8 mouse cellular contexts compared by ENCODE assay signal in genomic region chr17:27821407-27822338, GRCm38 (mm10). TPM values are rescaled to one million over a fixed set of nuclear protein-coding genes. Genes with fewer than 3 reads are reported as not detected.
DNase-seq lines count a peak whose midpoint lies in the region; ATAC-seq and TF ChIP-seq lines count a peak whose summit lies in the region.

No protein-coding gene starts in this region.

- 66% methylated on average over 9 of the region's 9 CpGs for WGBS in embryonic facial prominence, embryonic 13.5 days
- 61% methylated on average over 9 of the region's 9 CpGs for WGBS in hindbrain, postnatal 0 days
- 20% methylated on average over 9 of the region's 9 CpGs for WGBS in liver, embryonic 13.5 days (ENCODE audit: insufficient replicate concordance)
- 21% methylated on average over 9 of the region's 9 CpGs for WGBS in small intestine, adult 2 months

- in situ Hi-C loops in CH12.LX (cut with MboI; ENCODE audit: low pct_ligation_motif_present, low pct_unique_long_range_greater_than_20kb, low sequenced_read_pairs) = no loop called here

- peaks cover 32% of the 10 kb centered on the region for H3K79me2 ChIP-seq in CH12.LX (replicated peaks; ENCODE audit: control insufficient read depth, extremely low read depth, insufficient read depth, poor library complexity, severe bottlenecking)

- peak overlapping the region; percentile 73 for H3K4me2 ChIP-seq in CH12.LX (ENCODE audit: insufficient read depth, low read depth, poor library complexity, severe bottlenecking)
- H3K4me2 ChIP-seq in embryonic facial prominence, embryonic 13.5 days = peak overlapping the region; percentile 68
- H3K4me2 ChIP-seq in hindbrain, postnatal 0 days (ENCODE audit: low read depth, low read length) = peak overlapping the region; percentile 93
- H3K4me2 ChIP-seq in liver, embryonic 13.5 days = peak overlapping the region; percentile 92

- TF ChIP-seq EP300 in CH12.LX (IDR thresholded peaks at IDR 0.05; ENCODE audit: low read length) = no peak

- H3K4me1 ChIP-seq in CH12.LX (ENCODE audit: control insufficient read depth in 1 of 2, insufficient read depth in 2 of 2) = peaks cover 8 to 52% of the 10 kb centered on the region in 2 experiments
- peaks cover 40% of the 10 kb centered on the region for H3K4me1 ChIP-seq in embryonic facial prominence, embryonic 13.5 days
- H3K4me1 ChIP-seq in hindbrain, postnatal 0 days (ENCODE audit: insufficient read depth, low read length) = peaks cover 15% of the 10 kb centered on the region
- H3K4me1 ChIP-seq in liver, embryonic 13.5 days (replicated peaks) = peaks cover 69% of the 10 kb centered on the region
- H3K4me1 ChIP-seq in small intestine, adult 2 months (ENCODE audit: control insufficient read depth, insufficient read depth, insufficient read length, low read length) = peaks cover 27% of the 10 kb centered on the region

- peak overlapping the region; percentile 46 for H3K9ac ChIP-seq in CH12.LX (ENCODE audit: insufficient read depth, low read depth)
- peak overlapping the region; percentile 97 for H3K9ac ChIP-seq in embryonic facial prominence, embryonic 13.5 days
- H3K9ac ChIP-seq in hindbrain, postnatal 0 days (replicated peaks; ENCODE audit: low read length) = peak overlapping the region; percentile 89; the same call in 1 of the 2 replicates
- peak overlapping the region; percentile 73 for H3K9ac ChIP-seq in liver, embryonic 13.5 days

- peak overlapping the region in 1 of 3 experiments; percentile 47 for H3K4me3 ChIP-seq in CH12.LX (replicated peaks in 1 of 3; ENCODE audit: low read depth in 2 of 3, low read length in 2 of 3, poor library complexity in 1 of 3)
- H3K4me3 ChIP-seq in embryonic facial prominence, embryonic 13.5 days = peak overlapping the region; percentile 98
- H3K4me3 ChIP-seq in hindbrain, postnatal 0 days (ENCODE audit: low read length) = peak overlapping the region; percentile 96; the same call in 1 of the 2 replicates
- H3K4me3 ChIP-seq in liver, embryonic 13.5 days (replicated peaks) = peak overlapping the region; percentile 96
- no peak overlapping the region for H3K4me3 ChIP-seq in small intestine, adult 2 months (ENCODE audit: low read depth, low read length)

- no peaks in the 10 kb centered on the region for H3K9me3 ChIP-seq in CH12.LX (replicated peaks; ENCODE audit: low read length)
- no peaks in the 10 kb centered on the region for H3K9me3 ChIP-seq in embryonic facial prominence, embryonic 13.5 days
- H3K9me3 ChIP-seq in hindbrain, postnatal 0 days (ENCODE audit: low read length) = no peaks in the 10 kb centered on the region
- H3K9me3 ChIP-seq in liver, embryonic 13.5 days (replicated peaks) = no peaks in the 10 kb centered on the region

- H3K36me3 ChIP-seq in CH12.LX (replicated peaks in 1 of 2; ENCODE audit: control insufficient read depth in 1 of 2, insufficient read depth in 1 of 2, low read length in 1 of 2) = peaks cover 0 to 4% of the 10 kb centered on the region in 2 experiments
- no peaks in the 10 kb centered on the region for H3K36me3 ChIP-seq in embryonic facial prominence, embryonic 13.5 days
- no peaks in the 10 kb centered on the region for H3K36me3 ChIP-seq in hindbrain, postnatal 0 days (ENCODE audit: insufficient read depth, low read length)
- H3K36me3 ChIP-seq in liver, embryonic 13.5 days = no peaks in the 10 kb centered on the region
- no peaks in the 10 kb centered on the region for H3K36me3 ChIP-seq in small intestine, adult 2 months (ENCODE audit: control insufficient read depth, insufficient read depth, low read length)

- no peak for TF ChIP-seq RAD21 in CH12.LX (IDR thresholded peaks at IDR 0.05; ENCODE audit: low read depth, low read length)

- no peak for ATAC-seq in cerebellum, adult (ENCODE audit: insufficient number of reproducible peaks, low FRiP score, low TSS enrichment)
- ATAC-seq in embryonic facial prominence, embryonic 13.5 days (ENCODE audit: insufficient number of reproducible peaks, insufficient read depth, low FRiP score, low TSS enrichment, low read depth) = no peak
- no peak for ATAC-seq in hindbrain, postnatal 0 days
- peak; percentile 20 for ATAC-seq in liver, embryonic 13.5 days (ENCODE audit: low read depth)

- TF ChIP-seq POLR2A in CH12.LX (IDR thresholded peaks at IDR 0.05; ENCODE audit: low read depth, low read length) = no peak
- no peak for TF ChIP-seq POLR2A in small intestine, adult 2 months (IDR thresholded peaks at IDR 0.05; ENCODE audit: low read depth, low read length)

- no peak for TF ChIP-seq CTCF in CH12.LX (conservative IDR thresholded peaks at IDR 0.05 in 1 of 2, IDR thresholded peaks at IDR 0.05 in 1 of 2; ENCODE audit: low read depth in 2 of 2, low read length in 2 of 2)
- no peak for TF ChIP-seq CTCF in hindbrain, postnatal 0 days (IDR thresholded peaks at IDR 0.05; ENCODE audit: low read depth)
- no peak for TF ChIP-seq CTCF in small intestine, adult 2 months (IDR thresholded peaks at IDR 0.05; ENCODE audit: extremely low read depth, insufficient read length, insufficient replicate concordance, low read depth, low read length)

- H3K27me3 ChIP-seq in CH12.LX (replicated peaks) = no peaks in the 10 kb centered on the region
- no peaks in the 10 kb centered on the region for H3K27me3 ChIP-seq in embryonic facial prominence, embryonic 13.5 days
- H3K27me3 ChIP-seq in hindbrain, postnatal 0 days (ENCODE audit: insufficient read depth, low read length) = no peaks in the 10 kb centered on the region
- H3K27me3 ChIP-seq in liver, embryonic 13.5 days = no peaks in the 10 kb centered on the region
- H3K27me3 ChIP-seq in small intestine, adult 2 months (ENCODE audit: control insufficient read depth, insufficient read depth, low read length) = no peaks in the 10 kb centered on the region

- peak overlapping the region; percentile 38 for H3K27ac ChIP-seq in CH12.LX (ENCODE audit: insufficient read depth, low read depth)
- peak overlapping the region; percentile 85 for H3K27ac ChIP-seq in embryonic facial prominence, embryonic 13.5 days
- peak overlapping the region; percentile 76; the same call in 1 of the 2 replicates for H3K27ac ChIP-seq in hindbrain, postnatal 0 days
- peak overlapping the region; percentile 96 for H3K27ac ChIP-seq in liver, embryonic 13.5 days
- H3K27ac ChIP-seq in small intestine, adult 2 months (ENCODE audit: insufficient read depth, low read depth, low read length) = peak overlapping the region; percentile 79

- dilution Hi-C loops in CH12.LX (cut with MboI; ENCODE audit: extremely low pct_ligation_motif_present, extremely low pct_unique_long_range_greater_than_20kb, low sequenced_read_pairs) = no loop called here

- peak; percentile 68 for DNase-seq in cerebellum, adult 11-12 months
- no peak for DNase-seq in CH12.LX (ENCODE audit: extremely low read depth)
- DNase-seq in hindbrain, postnatal 0 days (ENCODE audit: low spot score) = peak; percentile 10
- DNase-seq in liver, embryonic 13.5 days = peak; percentile 33
- DNase-seq in retina, postnatal 1 day = no peak

TF ChIP-seq in CH12.LX, 34 proteins besides CTCF, POLR2A, EP300 and RAD21 (continues in another document):
- no peak for TF ChIP-seq MYC (IDR thresholded peaks at IDR 0.05; ENCODE audit: low read depth, low read length)
- no peak for TF ChIP-seq NRF1 (IDR thresholded peaks at IDR 0.05; ENCODE audit: low read depth, low read length)
- no peak for TF ChIP-seq E2F4 (IDR thresholded peaks at IDR 0.05; ENCODE audit: insufficient replicate concordance, low read depth, low read length)
- TF ChIP-seq JUN (IDR thresholded peaks at IDR 0.05; ENCODE audit: insufficient read depth, low read depth, low read length) = no peak
- TF ChIP-seq PAX5 (IDR thresholded peaks at IDR 0.05; ENCODE audit: low read length) = no peak
- TF ChIP-seq MAZ (IDR thresholded peaks at IDR 0.05; ENCODE audit: low read depth, low read length) = no peak
- 0 out of 2 replicates have a peak, but pooled peaks have one; percentile 17 for TF ChIP-seq SIN3A (IDR thresholded peaks at IDR 0.05; ENCODE audit: low read length)
- TF ChIP-seq JUND (conservative IDR thresholded peaks at IDR 0.05; ENCODE audit: low read depth, low read length) = no peak
- no peak for TF ChIP-seq ETS1 (conservative IDR thresholded peaks at IDR 0.05; ENCODE audit: low read depth, low read length)
- TF ChIP-seq UBTF (IDR thresholded peaks at IDR 0.05; ENCODE audit: low read depth, low read length) = no peak
- TF ChIP-seq MAFK (IDR thresholded peaks at IDR 0.05; ENCODE audit: insufficient replicate concordance, low read length) = no peak
- TF ChIP-seq GABPA (IDR thresholded peaks at IDR 0.05; ENCODE audit: insufficient replicate concordance, low read depth, low read length) = no peak

RNA-seq across cellular contexts. Expression of gene D17Wsu92e, which starts 1.2 kb away (rescaled TPM):
- 44.2 and 46.4 TPM in 2 replicates for total RNA-seq in CH12.LX (2012; rRNA removed)
- total RNA-seq in CH12.LX (2014; rRNA removed) = 33.1 and 34.9 TPM in 2 replicates
- polyA plus RNA-seq in CH12.LX (2012; ENCODE audit: insufficient read length, low read depth) = 70.8 and 73.5 TPM in 2 replicates
- polyA plus RNA-seq in embryonic facial prominence, embryonic 13.5 days (2015; fragmentation: Nextera tagmentation; extraction: Ambion mirVana) = 18.3 and 20.2 TPM in 2 replicates
- 73.4 and 89.6 TPM in 2 replicates for total RNA-seq in hindbrain, postnatal 0 days (2014; rRNA removed)
- 10.3 and 10.5 TPM in 2 replicates for polyA plus RNA-seq in hindbrain, postnatal 0 days (2015; fragmentation: Nextera tagmentation; extraction: Ambion mirVana)
- 13.2 and 13.3 TPM in 2 replicates for polyA plus RNA-seq in liver, embryonic 13.5 days (2015; fragmentation: Nextera tagmentation; extraction: Ambion mirVana)
- 45.6 and 89.6 TPM in 2 replicates for polyA plus RNA-seq in small intestine, adult 2 months (2012; rRNA removed)

RNA-seq across cellular contexts. Expression of gene Snrpc, which starts 16.3 kb away (rescaled TPM):
- total RNA-seq in CH12.LX (2012; rRNA removed) = 154 and 173 TPM in 2 replicates
- 165 and 171 TPM in 2 replicates for total RNA-seq in CH12.LX (2014; rRNA removed)
- 184 and 194 TPM in 2 replicates for polyA plus RNA-seq in CH12.LX (2012; ENCODE audit: insufficient read length, low read depth)
- polyA plus RNA-seq in embryonic facial prominence, embryonic 13.5 days (2015; fragmentation: Nextera tagmentation; extraction: Ambion mirVana) = 326 and 362 TPM in 2 replicates
- 124 and 146 TPM in 2 replicates for total RNA-seq in hindbrain, postnatal 0 days (2014; rRNA removed)
- 235 TPM in 2 replicates for polyA plus RNA-seq in hindbrain, postnatal 0 days (2015; fragmentation: Nextera tagmentation; extraction: Ambion mirVana)
- polyA plus RNA-seq in liver, embryonic 13.5 days (2015; fragmentation: Nextera tagmentation; extraction: Ambion mirVana) = 182 and 183 TPM in 2 replicates
- 60.8 and 108 TPM in 2 replicates for polyA plus RNA-seq in small intestine, adult 2 months (2012; rRNA removed)

RNA-seq across cellular contexts. Expression of gene Uhrf1bp1, which starts 34.6 kb away (rescaled TPM):
- total RNA-seq in CH12.LX (2012; rRNA removed) = 9.8 and 13.1 TPM in 2 replicates
- total RNA-seq in CH12.LX (2014; rRNA removed) = 5.7 and 6.0 TPM in 2 replicates
- polyA plus RNA-seq in CH12.LX (2012; ENCODE audit: insufficient read length, low read depth) = 12.2 and 13.6 TPM in 2 replicates
- 6.5 and 7.1 TPM in 2 replicates for polyA plus RNA-seq in embryonic facial prominence, embryonic 13.5 days (2015; fragmentation: Nextera tagmentation; extraction: Ambion mirVana)
- total RNA-seq in hindbrain, postnatal 0 days (2014; rRNA removed) = 18.1 and 19.9 TPM in 2 replicates
- 3.4 and 3.6 TPM in 2 replicates for polyA plus RNA-seq in hindbrain, postnatal 0 days (2015; fragmentation: Nextera tagmentation; extraction: Ambion mirVana)
- 2.0 and 3.5 TPM in 2 replicates for polyA plus RNA-seq in liver, embryonic 13.5 days (2015; fragmentation: Nextera tagmentation; extraction: Ambion mirVana)
- polyA plus RNA-seq in small intestine, adult 2 months (2012; rRNA removed) = 1.8 TPM in 2 replicates

Comparison
In these comparisons a context has a peak if more than half of its experiments do, and no peak if none do; other contexts are left out.
1. DNase-seq: peak in cerebellum, adult 11-12 months (single experiment), hindbrain, postnatal 0 days (single experiment) and liver, embryonic 13.5 days (single experiment); none in CH12.LX (single experiment) and retina, postnatal 1 day (single experiment).
2. H3K27ac ChIP-seq: peak in every context shown above with its lines; median percentile 96 in liver, embryonic 13.5 days; 85 in embryonic facial prominence, embryonic 13.5 days; 79 in small intestine, adult 2 months; 76 in hindbrain, postnatal 0 days; 38 in CH12.LX.
3. H3K9ac ChIP-seq: peak in every context shown above with its lines; median percentile 97 in embryonic facial prominence, embryonic 13.5 days; 89 in hindbrain, postnatal 0 days; 73 in liver, embryonic 13.5 days; 46 in CH12.LX.
4. Peak in every context shown above with its lines, with median percentiles within 50 percentile points of each other: H3K4me2 ChIP-seq.